In the genomic region with DNA sequence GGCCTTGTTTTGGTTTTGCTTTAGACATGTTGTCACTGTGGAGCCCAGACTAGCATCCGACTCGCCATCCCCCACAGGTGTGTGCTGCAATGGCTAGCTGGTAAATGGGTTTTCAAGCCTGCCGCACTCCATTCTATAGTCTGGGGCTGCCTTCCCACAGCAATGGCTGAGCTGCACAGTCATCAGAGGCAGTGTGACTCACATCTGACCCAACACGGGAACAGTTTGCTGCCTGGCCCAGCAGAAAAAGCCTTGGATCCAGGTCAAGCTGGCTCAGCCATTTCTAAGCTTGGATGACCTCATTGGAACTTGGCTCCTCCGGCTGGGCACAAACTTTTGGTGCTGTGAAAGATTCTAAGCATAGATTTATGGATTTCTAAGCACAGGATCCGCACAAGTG, we compare ENCODE assay signal across 8 mouse cellular contexts.
DNase-seq lines count a peak whose midpoint lies in the region; ATAC-seq and TF ChIP-seq lines count a peak whose summit lies in the region.

No protein-coding gene starts in this region.

- H3K9ac ChIP-seq in midbrain, postnatal 0 days (replicated peaks; ENCODE audit: low read length, poor library complexity, severe bottlenecking): no peak overlapping the region
- H3K9ac ChIP-seq in midbrain, embryonic 16.5 days (ENCODE audit: low read depth, low read length): no peak overlapping the region
- no peak overlapping the region for H3K9ac ChIP-seq in midbrain, embryonic 13.5 days (replicated peaks)

- no peak overlapping the region for H3K27ac ChIP-seq in midbrain, postnatal 0 days (ENCODE audit: low read depth, low read length)
- no peak overlapping the region for H3K27ac ChIP-seq in midbrain, embryonic 16.5 days (ENCODE audit: low read length)
- no peak overlapping the region for H3K27ac ChIP-seq in midbrain, embryonic 13.5 days

- intact Hi-C loops in gastrocnemius, postnatal 14 days (cut with DNase I; ENCODE audit: low total_unique reads): loop anchor here (10.0 kb wide), 1 partner anchor 655 kb away; no protein-coding TSS in a partner anchor

- ATAC-seq in midbrain, postnatal 0 days (ENCODE audit: low FRiP score): no peak
- no peak for ATAC-seq in midbrain, embryonic 16.5 days
- ATAC-seq in midbrain, embryonic 13.5 days: no peak

- no peak overlapping the region for H3K4me2 ChIP-seq in midbrain, postnatal 0 days (ENCODE audit: low read depth, low read length, poor library complexity, severe bottlenecking)
- no peak overlapping the region for H3K4me2 ChIP-seq in midbrain, embryonic 16.5 days (ENCODE audit: low read length)
- no peak overlapping the region for H3K4me2 ChIP-seq in midbrain, embryonic 13.5 days (replicated peaks)

- WGBS in midbrain, postnatal 0 days: 82% methylated on average over 6 of the region's 6 CpGs
- 89% methylated on average over 6 of the region's 6 CpGs for WGBS in midbrain, embryonic 16.5 days
- WGBS in midbrain, embryonic 13.5 days: 85% methylated on average over 6 of the region's 6 CpGs

- H3K36me3 ChIP-seq in midbrain, postnatal 0 days (ENCODE audit: insufficient read depth, low read length): 0 out of 2 replicates have a peak, but pooled peaks cover 4% of the 10 kb centered on the region
- no peaks in the 10 kb centered on the region for H3K36me3 ChIP-seq in midbrain, embryonic 16.5 days (ENCODE audit: control insufficient read depth, insufficient read depth, low read length)
- no peaks in the 10 kb centered on the region for H3K36me3 ChIP-seq in midbrain, embryonic 13.5 days

- no peak overlapping the region for H3K4me3 ChIP-seq in midbrain, postnatal 0 days (ENCODE audit: low read depth, low read length)
- no peak overlapping the region for H3K4me3 ChIP-seq in midbrain, embryonic 16.5 days (ENCODE audit: low read depth, low read length)
- H3K4me3 ChIP-seq in midbrain, embryonic 13.5 days (replicated peaks): no peak overlapping the region

- DNase-seq in midbrain, postnatal 0 days (ENCODE audit: low spot score): peak; percentile 41
- DNase-seq in adrenal gland, postnatal 36 days: peak; percentile 87 to 88
- DNase-seq in gastrocnemius, postnatal 14 days: peak; percentile 75
- peak; percentile 52 to 68 for DNase-seq in lung, postnatal 4 days
- DNase-seq in spleen, adult 18-20 months: no peak
- DNase-seq in frontal cortex, postnatal 14 days (ENCODE audit: low spot score in 2 of 2): no peak

- no peaks in the 10 kb centered on the region for H3K27me3 ChIP-seq in midbrain, postnatal 0 days (ENCODE audit: insufficient read depth, low read length)
- H3K27me3 ChIP-seq in midbrain, embryonic 16.5 days (ENCODE audit: control insufficient read depth, insufficient read depth, low read depth, low read length): no peaks in the 10 kb centered on the region
- no peaks in the 10 kb centered on the region for H3K27me3 ChIP-seq in midbrain, embryonic 13.5 days

- no peak for TF ChIP-seq CTCF in midbrain, postnatal 0 days (IDR thresholded peaks at IDR 0.05)

- no peaks in the 10 kb centered on the region for H3K9me3 ChIP-seq in midbrain, postnatal 0 days (ENCODE audit: low read length)
- no peaks in the 10 kb centered on the region for H3K9me3 ChIP-seq in midbrain, embryonic 16.5 days (replicated peaks; ENCODE audit: control insufficient read depth, low read length, poor library complexity, severe bottlenecking)
- H3K9me3 ChIP-seq in midbrain, embryonic 13.5 days: no peaks in the 10 kb centered on the region

- H3K4me1 ChIP-seq in midbrain, postnatal 0 days (ENCODE audit: insufficient read depth, low read length): no peaks in the 10 kb centered on the region
- no peaks in the 10 kb centered on the region for H3K4me1 ChIP-seq in midbrain, embryonic 16.5 days (ENCODE audit: control insufficient read depth, insufficient read depth, low read length)
- H3K4me1 ChIP-seq in midbrain, embryonic 13.5 days (replicated peaks): no peaks in the 10 kb centered on the region

Comparison
In these comparisons a context has a peak if more than half of its experiments do, and no peak if none do; other contexts are left out.
1. DNase-seq: peak in midbrain, postnatal 0 days (single experiment), adrenal gland, postnatal 36 days (2 of 2), gastrocnemius, postnatal 14 days (single experiment) and lung, postnatal 4 days (2 of 2); none in spleen, adult 18-20 months (0 of 2) and frontal cortex, postnatal 14 days (0 of 2).